Mouse (Mus musculus) lung, postnatal 0 days (tissue): ENCODE results near the gene Hnf1a. TPM values are rescaled to one million over a fixed set of nuclear protein-coding genes. Genes with fewer than 3 reads are reported as not detected.

Source experiments
- ATAC-seq: fragments of 200-750 bp; cut with Nextera tagmentation; 2 replicates; pipeline ENCODE4 v1.8.0; 2017; ENCODE audit warnings: moderate library complexity
- DNase-seq: peaks from one replicate; pipeline ENCODE4 v3.0.0-alpha.2; 2016; ENCODE audit warnings: low spot score
- H3K27ac ChIP-seq: fragments of 300-500 bp; sonication (generic); 2 replicates; pipeline ENCODE4 v1.5.1; 2014; ENCODE audit warnings: antibody characterized with exemption, mild to moderate bottlenecking, low read length, mixed read lengths
- H3K27me3 ChIP-seq: fragments of 300-500 bp; sonication (generic); replicated peaks from 2 replicates; pipeline ENCODE4 v1.6.1; 2014; ENCODE audit warnings: low read length, mixed read lengths; ENCODE audit not compliant: insufficient read depth
- H3K36me3 ChIP-seq: fragments of 300-500 bp; sonication (generic); 2 replicates; pipeline ENCODE4 v1.6.1; 2014; ENCODE audit warnings: low read length, mixed read lengths; ENCODE audit not compliant: insufficient read depth
- H3K4me1 ChIP-seq: fragments of 300-500 bp; sonication (generic); 2 replicates; pipeline ENCODE4 v1.6.1; 2014; ENCODE audit warnings: antibody characterized with exemption, low read depth, low read length, mixed read lengths; ENCODE audit not compliant: insufficient read depth
- H3K4me2 ChIP-seq: fragments of 300-500 bp; sonication (generic); replicated peaks from 2 replicates; pipeline ENCODE4 v1.6.1; 2014; ENCODE audit warnings: low read depth, mild to moderate bottlenecking, low read length, moderate library complexity, mixed read lengths
- H3K4me3 ChIP-seq: fragments of 300-500 bp; sonication (generic); 2 replicates; pipeline ENCODE4 v1.5.1; 2014; ENCODE audit warnings: low read depth, low read length
- H3K9ac ChIP-seq: fragments of 300-500 bp; sonication (generic); replicated peaks from 2 replicates; pipeline ENCODE4 v1.6.1; 2014; ENCODE audit warnings: low read depth, mild to moderate bottlenecking
- H3K9me3 ChIP-seq: fragments of 300-500 bp; sonication (generic); 2 replicates; pipeline ENCODE4 v1.6.1; 2016; ENCODE audit warnings: low read length, mixed read lengths
- CTCF ChIP-seq: IDR thresholded peaks from 2 replicates; pipeline ENCODE4 v1.5.1; 2016; ENCODE audit warnings: antibody characterized with exemption, mild to moderate bottlenecking
- EP300 ChIP-seq: IDR thresholded peaks from 2 replicates; pipeline ENCODE4 v1.6.1; 2016; ENCODE audit warnings: antibody characterized with exemption, mild to moderate bottlenecking, control low read depth
- WGBS: fragments of 180-500 bp; shearing (Covaris S2); extraction: QIAGEN DNeasy Blood & Tissue Kit; methylation state at CpG from one replicate; pipeline ENCODE4 v1.1.7; 2014; 5-methylcytosine and 5-hydroxymethylcytosine counted together
- polyA plus RNA-seq: library from polyadenylated mRNA; unstranded; fragments of >200 nt; fragmentation: Nextera tagmentation; extraction: Ambion mirVana; gene quantifications from 2 replicates; pipeline ENCODE4 v1.2.1, GENCODE M21; 2015

Hnf1a gene
- polyA plus RNA-seq, 1 experiment from 2014 or later = not detected

DNA sequence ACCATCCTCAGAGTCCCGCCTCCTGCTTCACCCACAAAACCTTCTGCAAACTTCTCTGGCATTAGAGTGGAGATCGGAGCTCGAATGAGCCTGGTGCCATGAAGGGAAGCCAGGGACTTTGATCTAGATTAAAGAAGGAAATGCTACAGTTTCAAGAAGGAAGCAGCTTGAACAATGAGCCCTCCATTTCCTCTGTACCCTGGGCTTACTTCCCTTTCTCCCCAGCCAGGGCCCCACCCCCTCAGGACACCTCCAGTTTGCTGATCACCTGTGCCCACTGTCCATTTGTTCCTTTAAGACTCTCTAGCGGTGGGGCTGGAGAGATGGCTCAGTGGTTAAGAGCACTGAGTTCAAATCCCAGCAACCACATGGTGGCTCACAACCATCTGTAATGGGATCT is 54.1 kb downstream of the Hnf1a start:
- DNase-seq (no peak), ATAC-seq (no peak)
- no peak overlapping the region for H3K27ac ChIP-seq
- no peak overlapping the region for H3K4me3 ChIP-seq
- no peaks in the 10 kb centered on the region for H3K27me3 ChIP-seq
- H3K9ac ChIP-seq = no peak overlapping the region
- H3K4me2 ChIP-seq = no peak overlapping the region
- TF ChIP-seq EP300 (no peak), CTCF (no peak)
- no peaks in the 10 kb centered on the region for H3K4me1 ChIP-seq
- 52% methylated on average over 4 of the region's 4 CpGs for WGBS
- H3K9me3 ChIP-seq = no peaks in the 10 kb centered on the region
- no peaks in the 10 kb centered on the region for H3K36me3 ChIP-seq

- 79% methylated on average over 5 of the region's 5 CpGs for WGBS
- H3K27ac ChIP-seq = no peak overlapping the region
- no peaks in the 10 kb centered on the region for H3K4me1 ChIP-seq
- no peak for TF ChIP-seq EP300
- H3K9me3 ChIP-seq = no peaks in the 10 kb centered on the region
- DNase-seq (no peak), ATAC-seq (no peak)
- no peak overlapping the region for H3K4me2 ChIP-seq
- H3K4me3 ChIP-seq = no peak overlapping the region
- H3K27me3 ChIP-seq = no peaks in the 10 kb centered on the region
- no peak overlapping the region for H3K9ac ChIP-seq
- H3K36me3 ChIP-seq = no peaks in the 10 kb centered on the region; the same call in 1 of the 2 replicates
These were observed 55.0 kb downstream of the Hnf1a start for GRCm38 (mm10) chr5:114915854-114916253.

- ATAC-seq = no peak
- no peaks in the 10 kb centered on the region; the same call in 1 of the 2 replicates for H3K36me3 ChIP-seq
- no peak for TF ChIP-seq EP300
- H3K9me3 ChIP-seq = no peaks in the 10 kb centered on the region
- no peaks in the 10 kb centered on the region for H3K27me3 ChIP-seq
- H3K9ac ChIP-seq = no peak overlapping the region
- no peak for DNase-seq
- H3K4me3 ChIP-seq = no peak overlapping the region
- no peaks in the 10 kb centered on the region for H3K4me1 ChIP-seq
- H3K27ac ChIP-seq = no peak overlapping the region
- 55% methylated on average over 8 of the region's 8 CpGs for WGBS
- no peak overlapping the region for H3K4me2 ChIP-seq
These were observed 56.0 kb downstream of the Hnf1a start for GRCm38 (mm10) chr5:114914855-114915254.

- whole genome bisulfite sequencing = 53% methylated on average over 4 of the region's 4 CpGs
- H3K9ac ChIP-seq = no peak overlapping the region
- H3K4me2 ChIP-seq = no peak overlapping the region
- H3K27me3 ChIP-seq = no peaks in the 10 kb centered on the region
- no peak overlapping the region for H3K27ac ChIP-seq
- H3K4me1 ChIP-seq = no peaks in the 10 kb centered on the region
- no peaks in the 10 kb centered on the region; the same call in 1 of the 2 replicates for H3K36me3 ChIP-seq
- no peak for DNase-seq
- no peak overlapping the region for H3K4me3 ChIP-seq
- ATAC-seq = no peak
- no peak for TF ChIP-seq EP300
- no peaks in the 10 kb centered on the region for H3K9me3 ChIP-seq
These were observed 57.2 kb downstream of the Hnf1a start for GRCm38 (mm10) chr5:114913686-114914085.

GRCm38 (mm10) chr5:114908598-114909305 is 62.1 kb downstream of the Hnf1a start:
- 52% methylated on average over 13 of the region's 13 CpGs for WGBS
- no peaks in the 10 kb centered on the region for H3K9me3 ChIP-seq
- no peak overlapping the region for H3K4me3 ChIP-seq
- ATAC-seq = no peak
- no peaks in the 10 kb centered on the region for H3K27me3 ChIP-seq
- no peak for DNase-seq
- H3K4me2 ChIP-seq = no peak overlapping the region
- no peak for TF ChIP-seq CTCF
- TF ChIP-seq EP300 = no peak
- H3K36me3 ChIP-seq = peaks cover 4% of the 10 kb centered on the region
- H3K4me1 ChIP-seq = no peaks in the 10 kb centered on the region
- no peak overlapping the region for H3K27ac ChIP-seq
- H3K9ac ChIP-seq = no peak overlapping the region

DNA sequence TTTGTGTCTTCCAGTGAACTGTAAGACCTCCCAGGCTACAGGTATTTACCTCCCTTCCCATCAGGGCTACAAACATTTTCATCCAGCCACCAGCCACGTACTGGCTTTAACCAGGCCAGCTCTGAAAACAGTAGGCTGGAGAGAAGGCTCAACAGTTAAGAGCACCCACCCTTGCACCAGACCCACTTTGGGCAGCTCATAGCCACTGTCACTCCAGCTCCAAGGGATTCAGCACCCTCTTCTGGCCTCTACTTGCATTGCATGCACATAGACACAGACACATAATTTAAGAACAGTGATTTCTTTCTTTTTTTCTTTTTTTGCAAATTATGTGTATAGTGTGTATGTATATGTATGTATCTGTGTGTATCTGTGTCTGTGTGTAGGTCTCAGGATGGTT is 68.5 kb downstream of the Hnf1a start:
- Histone ChIP-seq H3K4me1 (no peaks in the 10 kb centered on the region), H3K9me3 (no peaks in the 10 kb centered on the region), H3K4me2 (no peak overlapping the region), H3K4me3 (no peak overlapping the region), H3K9ac (no peak overlapping the region), H3K27ac (no peak overlapping the region), H3K27me3 (no peaks in the 10 kb centered on the region), H3K36me3 (peaks cover 4% of the 10 kb centered on the region; the same call in 1 of the 2 replicates)
- WGBS = 29% methylated on average over 1 of the region's 1 CpGs
- TF ChIP-seq CTCF (peak; percentile 83), EP300 (no peak)
- DNase-seq (peak; percentile 72), ATAC-seq (no peak)

Other genes starting within 250 kb of the Hnf1a start
- gene Ankrd13a, start 196.4 kb downstream of the Hnf1a start, polyA plus RNA-seq = 110 and 115 TPM in 2 replicates
- 36.5 and 39.1 TPM in 2 replicates for gene Git2, start 195.6 kb downstream of the Hnf1a start, polyA plus RNA-seq
- gene 1500011B03Rik, start 147.6 kb downstream of the Hnf1a start, polyA plus RNA-seq = 72.8 and 97.5 TPM in 2 replicates
- gene 4930519G04Rik, start 117.4 kb downstream of the Hnf1a start, polyA plus RNA-seq = not detected in 2 replicates
- not detected in 2 replicates for gene Gm9936, start 112.4 kb downstream of the Hnf1a start, polyA plus RNA-seq
- gene Oasl2, start 74.2 kb downstream of the Hnf1a start, polyA plus RNA-seq = 15.7 and 17.3 TPM in 2 replicates
- gene Oasl1, start 47.9 kb downstream of the Hnf1a start, polyA plus RNA-seq = 0.92 and 1.8 TPM in 2 replicates
- gene 2210016L21Rik, start 28.9 kb downstream of the Hnf1a start, polyA plus RNA-seq = 41.0 and 41.4 TPM in 2 replicates
- gene Sppl3, start 40.0 kb upstream of the Hnf1a start, polyA plus RNA-seq = 16.6 and 22.8 TPM in 2 replicates
- gene Gm10401, start 127.2 kb upstream of the Hnf1a start, polyA plus RNA-seq = 32.4 and 32.5 TPM in 2 replicates
- 43.6 and 43.9 TPM in 2 replicates for gene Acads, start 148.3 kb upstream of the Hnf1a start, polyA plus RNA-seq
- gene Unc119b, start 163.9 kb upstream of the Hnf1a start, polyA plus RNA-seq = 21.8 and 24.8 TPM in 2 replicates
- gene Mlec, start 187.1 kb upstream of the Hnf1a start, polyA plus RNA-seq = 15.0 and 17.5 TPM in 2 replicates
- gene Cabp1, start 223.3 kb upstream of the Hnf1a start, polyA plus RNA-seq = 0.90 and 1.1 TPM in 2 replicates